Mouse (Mus musculus): ENCODE measurements around the gene Fam13c.

- TF ChIP-seq POLR2A (IDR thresholded peaks at IDR 0.05; ENCODE audit: control insufficient read depth, extremely low read depth, insufficient read depth, low read length, poor library complexity) (no peak), CTCF (IDR thresholded peaks at IDR 0.05; ENCODE audit: borderline replicate concordance, control insufficient read depth, extremely low read depth, insufficient read depth, low read length, poor library complexity) (no peak)
Measured at GRCm38 (mm10) chr10:70498328-70498727, 58.0 kb downstream of the Fam13c start.
